Mouse (Mus musculus): ENCODE results near the gene Olfr1475. TPM values are rescaled to one million over a fixed set of nuclear protein-coding genes. Genes with fewer than 3 reads are reported as not detected.

Gene Olfr1475
- not detected for total RNA-seq (2023)

GRCm38 (mm10) chr19:13480096-13480495 is at the start of gene Olfr1475:
Olfr1475 (minus strand) TSS chr19:13480196.

GRCm38 (mm10) chr19:13527613-13528012 is 47.6 kb upstream of the Olfr1475 start, which contains the start of gene Olfr1480:
Olfr1480 (plus strand) TSS chr19:13527913.

GRCm38 (mm10) chr19:13500246-13500645 is 20.2 kb upstream of the Olfr1475 start, which contains the start of gene Olfr1477:
Olfr1477 (plus strand) TSS chr19:13500546.

GRCm38 (mm10) chr19:13469265-13469664 is 10.7 kb downstream of the Olfr1475 start, which contains the start of gene Olfr1474:
Olfr1474 (plus strand) TSS chr19:13469565.

GRCm38 (mm10) chr19:13455986-13456385 is 24.0 kb downstream of the Olfr1475 start, which contains the start of gene Olfr1472:
Olfr1472 (minus strand) TSS chr19:13456086.

GRCm38 (mm10) chr19:13443109-13443508 is 36.9 kb downstream of the Olfr1475 start, which contains the start of gene Olfr1471:
Olfr1471 (plus strand) TSS chr19:13443409.

Other genes with a start within 250 kb of the Olfr1475 start
- gene Olfr1463, start 248.9 kb downstream of the Olfr1475 start, total RNA-seq (2023): not detected
- gene Olfr1465, start 164.7 kb downstream of the Olfr1475 start, total RNA-seq (2023): not detected
- gene Olfr1466, start 141.3 kb downstream of the Olfr1475 start, total RNA-seq (2023): not detected
- not detected for gene Olfr1467, start 118.0 kb downstream of the Olfr1475 start, total RNA-seq (2023)
- gene Olfr1469, start 72.3 kb downstream of the Olfr1475 start, total RNA-seq (2023): not detected
- not detected for gene Olfr1471, start 36.8 kb downstream of the Olfr1475 start, total RNA-seq (2023)
- not detected for gene Olfr1472, start 24.1 kb downstream of the Olfr1475 start, total RNA-seq (2023)
- not detected for gene Olfr1474, start 10.6 kb downstream of the Olfr1475 start, total RNA-seq (2023)
- not detected for gene Olfr1477, start 20.4 kb upstream of the Olfr1475 start, total RNA-seq (2023)
- gene Olfr1480, start 47.7 kb upstream of the Olfr1475 start, total RNA-seq (2023): not detected
- gene Olfr1484, start 103.3 kb upstream of the Olfr1475 start, total RNA-seq (2023): not detected
- not detected for gene Olfr1487, start 137.2 kb upstream of the Olfr1475 start, total RNA-seq (2023)
- not detected for gene Olfr1489, start 151.4 kb upstream of the Olfr1475 start, total RNA-seq (2023)
- not detected for gene Olfr1490, start 170.9 kb upstream of the Olfr1475 start, total RNA-seq (2023)
- not detected for gene Olfr1491, start 217.1 kb upstream of the Olfr1475 start, total RNA-seq (2023)
- gene Olfr1493-ps1, start 243.1 kb upstream of the Olfr1475 start, total RNA-seq (2023): not detected